Mouse (Mus musculus): ENCODE data around the gene Rpl34. TPM values are rescaled to one million over a fixed set of nuclear protein-coding genes. Genes with fewer than 3 reads are reported as not detected.

Gene Rpl34
- total and polyA plus RNA-seq, 3 experiments: 105 to 454 (median 272) TPM

DNA sequence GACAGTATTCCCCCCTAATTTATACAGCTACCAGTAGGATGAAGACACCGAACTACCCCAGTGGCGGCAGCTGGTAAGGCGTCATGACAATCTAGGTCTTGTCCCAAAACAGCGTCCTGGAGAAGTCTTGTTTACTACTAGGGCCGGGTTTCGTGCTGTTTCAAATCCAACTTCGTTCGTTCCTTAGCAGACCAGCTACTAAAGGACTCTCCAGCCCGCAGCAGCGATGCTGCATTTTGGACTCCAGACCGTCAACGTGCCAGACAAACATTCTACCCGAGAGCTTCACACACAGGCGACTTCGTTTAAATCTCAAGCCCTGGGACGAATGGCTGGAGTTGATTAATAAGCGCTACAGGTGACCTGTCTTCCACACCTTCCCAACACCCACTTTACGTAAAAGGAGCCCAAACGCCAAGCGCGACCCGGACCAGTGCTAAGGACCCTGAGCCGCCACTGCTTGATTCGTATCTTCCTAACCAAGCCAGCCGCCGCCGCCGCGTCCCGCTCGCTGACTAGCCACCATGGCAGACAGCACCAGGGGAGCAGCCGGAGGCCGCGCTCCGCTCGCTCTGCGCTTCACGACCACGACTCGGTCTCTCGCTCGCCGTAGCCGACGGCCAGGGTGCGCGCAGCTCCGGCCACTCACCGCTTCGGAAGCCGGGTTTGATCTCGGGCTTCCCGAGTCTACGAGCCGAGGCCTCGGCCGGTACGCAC lies 568 bp downstream of the Rpl34 start:
- Histone ChIP-seq H3K4me1 (ENCODE audit: insufficient read depth, low read depth, low read length) (peaks cover 25% of the 10 kb centered on the region), H3K27me3 (ENCODE audit: insufficient read depth, low read length) (no peaks in the 10 kb centered on the region), H3K36me3 (replicated peaks) (peaks cover 44% of the 10 kb centered on the region), H3K9me3 (replicated peaks) (no peaks in the 10 kb centered on the region), H3K4me3 (ENCODE audit: low read depth, low read length) (peak overlapping the region; percentile 91)
- TF ChIP-seq POLR2AphosphoS5 (IDR thresholded peaks at IDR 0.05; ENCODE audit: insufficient replicate concordance, low read depth, low read length): no peak
- TF ChIP-seq GATA1 (IDR thresholded peaks at IDR 0.05; ENCODE audit: borderline replicate concordance, low read length): no peak
- TF ChIP-seq TAL1 (conservative IDR thresholded peaks at IDR 0.05; ENCODE audit: low read depth, low read length): no peak
- TF ChIP-seq GATA2 (IDR thresholded peaks at IDR 0.05; ENCODE audit: borderline replicate concordance, low read depth, low read length): no peak
- DNase-seq (ENCODE audit: low spot score) (no peak), ATAC-seq (ENCODE audit: extremely low read depth, insufficient number of reproducible peaks, low FRiP score, poor library complexity, severe bottlenecking) (peak; percentile 45; the same call in 1 of the 2 replicates)

DNA sequence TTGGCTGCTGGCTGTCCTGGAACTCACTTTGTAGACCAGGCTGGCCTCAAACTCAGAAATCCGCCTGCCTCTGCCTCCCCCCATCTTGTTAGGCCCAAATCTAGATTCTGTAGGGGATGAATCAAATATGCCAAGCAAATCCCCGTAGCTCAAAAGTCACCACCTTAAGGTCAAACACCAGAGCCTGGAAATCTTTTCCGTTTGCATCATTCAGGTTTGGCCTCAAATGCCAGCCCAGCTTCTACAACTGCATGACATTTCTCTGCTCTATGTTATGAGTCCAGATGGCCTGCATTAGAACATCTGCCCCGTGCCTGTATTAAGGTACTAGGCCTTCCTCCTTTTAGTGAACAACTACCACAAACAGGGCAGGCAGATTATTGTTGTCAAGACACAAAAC lies 2.5 kb downstream of the Rpl34 start:
- Histone ChIP-seq H3K4me3 (ENCODE audit: low read depth, low read length) (peak overlapping the region; percentile 91; the same call in 1 of the 2 replicates), H3K36me3 (replicated peaks) (peaks cover 57% of the 10 kb centered on the region), H3K27me3 (ENCODE audit: insufficient read depth, low read length) (no peaks in the 10 kb centered on the region), H3K4me1 (ENCODE audit: insufficient read depth, low read depth, low read length) (peaks cover 25% of the 10 kb centered on the region), H3K9me3 (replicated peaks) (no peaks in the 10 kb centered on the region)
- TF ChIP-seq GATA1 (IDR thresholded peaks at IDR 0.05; ENCODE audit: borderline replicate concordance, low read length): no peak
- TF ChIP-seq TAL1 (conservative IDR thresholded peaks at IDR 0.05; ENCODE audit: low read depth, low read length): no peak
- TF ChIP-seq CTCF (IDR thresholded peaks at IDR 0.05; ENCODE audit: low read depth, low read length): no peak
- no peak for TF ChIP-seq GATA2 (IDR thresholded peaks at IDR 0.05; ENCODE audit: borderline replicate concordance, low read depth, low read length)
- TF ChIP-seq POLR2AphosphoS5 (IDR thresholded peaks at IDR 0.05; ENCODE audit: insufficient replicate concordance, low read depth, low read length): no peak
- DNase-seq (ENCODE audit: low spot score): no peak
- no peak for ATAC-seq (ENCODE audit: extremely low read depth, insufficient number of reproducible peaks, low FRiP score, poor library complexity, severe bottlenecking)

- Histone ChIP-seq H3K36me3 (replicated peaks) (peaks cover 57% of the 10 kb centered on the region), H3K4me1 (ENCODE audit: insufficient read depth, low read depth, low read length) (peaks cover 25% of the 10 kb centered on the region), H3K27me3 (ENCODE audit: insufficient read depth, low read length) (no peaks in the 10 kb centered on the region), H3K4me3 (ENCODE audit: low read depth, low read length) (peak overlapping the region; percentile 56; the same call in 1 of the 2 replicates), H3K9me3 (replicated peaks) (no peaks in the 10 kb centered on the region)
- ATAC-seq (ENCODE audit: extremely low read depth, insufficient number of reproducible peaks, low FRiP score, poor library complexity, severe bottlenecking): no peak
- TF ChIP-seq CTCF (IDR thresholded peaks at IDR 0.05; ENCODE audit: low read depth, low read length) (no peak), GATA2 (IDR thresholded peaks at IDR 0.05; ENCODE audit: borderline replicate concordance, low read depth, low read length) (no peak), POLR2AphosphoS5 (IDR thresholded peaks at IDR 0.05; ENCODE audit: insufficient replicate concordance, low read depth, low read length) (no peak), TAL1 (conservative IDR thresholded peaks at IDR 0.05; ENCODE audit: low read depth, low read length) (no peak), GATA1 (IDR thresholded peaks at IDR 0.05; ENCODE audit: borderline replicate concordance, low read length) (no peak)
- no peak for DNase-seq (ENCODE audit: low spot score)
These were observed 3.2 kb downstream of the Rpl34 start for GRCm38 (mm10) chr3:130727036-130727435.

DNA sequence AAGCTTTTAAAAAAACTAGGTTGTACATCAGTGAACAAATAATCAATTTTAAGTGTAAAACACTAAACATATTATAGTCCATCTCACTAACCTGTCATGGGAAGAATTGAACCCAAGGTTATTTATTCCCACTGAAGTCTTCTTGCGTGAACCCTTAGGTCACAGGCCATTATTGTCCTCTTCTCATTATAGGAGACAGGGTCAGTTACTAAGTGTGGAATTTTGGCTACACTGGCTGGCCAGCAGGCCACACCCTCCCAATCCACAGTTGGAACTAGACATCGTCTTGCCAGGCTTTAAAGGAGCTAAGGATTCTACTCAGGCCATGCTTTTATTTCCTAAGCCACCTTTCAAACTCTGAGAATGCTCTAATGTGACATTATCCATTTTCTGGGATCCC lies 4.5 kb downstream of the Rpl34 start:
- TF ChIP-seq GATA2 (IDR thresholded peaks at IDR 0.05; ENCODE audit: borderline replicate concordance, low read depth, low read length) (no peak), CTCF (IDR thresholded peaks at IDR 0.05; ENCODE audit: low read depth, low read length) (no peak), GATA1 (IDR thresholded peaks at IDR 0.05; ENCODE audit: borderline replicate concordance, low read length) (no peak), TAL1 (conservative IDR thresholded peaks at IDR 0.05; ENCODE audit: low read depth, low read length) (no peak), POLR2AphosphoS5 (IDR thresholded peaks at IDR 0.05; ENCODE audit: insufficient replicate concordance, low read depth, low read length) (no peak)
- ATAC-seq (ENCODE audit: extremely low read depth, insufficient number of reproducible peaks, low FRiP score, poor library complexity, severe bottlenecking) (no peak), DNase-seq (ENCODE audit: low spot score) (no peak)
- Histone ChIP-seq H3K9me3 (replicated peaks) (no peaks in the 10 kb centered on the region), H3K4me1 (ENCODE audit: insufficient read depth, low read depth, low read length) (peaks cover 21% of the 10 kb centered on the region), H3K4me3 (ENCODE audit: low read depth, low read length) (no peak overlapping the region), H3K36me3 (replicated peaks) (peaks cover 57% of the 10 kb centered on the region), H3K27me3 (ENCODE audit: insufficient read depth, low read length) (no peaks in the 10 kb centered on the region)

- TF ChIP-seq GATA1 (IDR thresholded peaks at IDR 0.05; ENCODE audit: borderline replicate concordance, low read length) (no peak), CTCF (IDR thresholded peaks at IDR 0.05; ENCODE audit: low read depth, low read length) (no peak), GATA2 (IDR thresholded peaks at IDR 0.05; ENCODE audit: borderline replicate concordance, low read depth, low read length) (no peak), TAL1 (conservative IDR thresholded peaks at IDR 0.05; ENCODE audit: low read depth, low read length) (no peak), POLR2AphosphoS5 (IDR thresholded peaks at IDR 0.05; ENCODE audit: insufficient replicate concordance, low read depth, low read length) (no peak)
- H3K36me3 ChIP-seq (replicated peaks): peaks cover 40% of the 10 kb centered on the region
- no peaks in the 10 kb centered on the region for H3K9me3 ChIP-seq (replicated peaks)
- DNase-seq (ENCODE audit: low spot score) (no peak), ATAC-seq (ENCODE audit: extremely low read depth, insufficient number of reproducible peaks, low FRiP score, poor library complexity, severe bottlenecking) (no peak)
- peaks cover 13% of the 10 kb centered on the region for H3K4me1 ChIP-seq (ENCODE audit: insufficient read depth, low read depth, low read length)
- no peaks in the 10 kb centered on the region for H3K27me3 ChIP-seq (ENCODE audit: insufficient read depth, low read length)
- H3K4me3 ChIP-seq (ENCODE audit: low read depth, low read length): no peak overlapping the region
These were observed 7.3 kb downstream of the Rpl34 start for GRCm38 (mm10) chr3:130722733-130723478.

DNA sequence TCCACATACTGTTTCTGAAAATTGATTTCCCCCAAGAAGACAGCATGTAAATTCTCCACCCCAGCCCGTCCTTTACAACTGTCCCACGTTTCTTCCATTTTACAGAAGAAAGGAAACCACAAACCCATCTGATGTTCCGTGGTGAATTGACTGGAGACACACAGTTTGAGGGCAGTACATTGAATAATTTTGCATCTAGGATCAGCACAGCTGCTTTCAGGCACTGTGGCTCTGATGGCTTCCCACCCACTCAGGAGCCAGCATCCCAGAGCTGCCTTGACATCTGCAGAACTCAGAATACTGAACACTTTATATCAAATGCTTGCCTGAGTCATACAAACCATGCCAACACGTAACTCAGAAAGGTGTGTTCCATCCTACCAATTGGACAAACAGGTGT lies 10.0 kb downstream of the Rpl34 start:
- Histone ChIP-seq H3K27me3 (ENCODE audit: insufficient read depth, low read length) (no peaks in the 10 kb centered on the region), H3K4me1 (ENCODE audit: insufficient read depth, low read depth, low read length) (peaks cover 3% of the 10 kb centered on the region; the same call in 1 of the 2 replicates), H3K36me3 (replicated peaks) (peaks cover 15% of the 10 kb centered on the region), H3K4me3 (ENCODE audit: low read depth, low read length) (no peak overlapping the region), H3K9me3 (replicated peaks) (no peaks in the 10 kb centered on the region)
- ATAC-seq (ENCODE audit: extremely low read depth, insufficient number of reproducible peaks, low FRiP score, poor library complexity, severe bottlenecking): no peak
- DNase-seq (ENCODE audit: low spot score): no peak
- TF ChIP-seq TAL1 (conservative IDR thresholded peaks at IDR 0.05; ENCODE audit: low read depth, low read length): no peak
- no peak for TF ChIP-seq CTCF (IDR thresholded peaks at IDR 0.05; ENCODE audit: low read depth, low read length)
- TF ChIP-seq GATA2 (IDR thresholded peaks at IDR 0.05; ENCODE audit: borderline replicate concordance, low read depth, low read length): no peak
- TF ChIP-seq GATA1 (IDR thresholded peaks at IDR 0.05; ENCODE audit: borderline replicate concordance, low read length): no peak
- TF ChIP-seq POLR2AphosphoS5 (IDR thresholded peaks at IDR 0.05; ENCODE audit: insufficient replicate concordance, low read depth, low read length): no peak

All from G1E (cell line).